Mouse (Mus musculus) effector memory CD4-positive, alpha-beta T cell, adult 7 months (primary cell): ENCODE data around the gene Taf7l. TPM values are rescaled to one million over a fixed set of nuclear protein-coding genes. Genes with fewer than 3 reads are reported as not detected.

ENCODE experiments used
- polyA plus RNA-seq: library from polyadenylated mRNA; unstranded; fragments of 100-300 nt; shearing (Covaris generic); gene quantifications from one replicate; pipeline ENCODE4 v1.2.1, GENCODE M21; 2017

The Taf7l gene
- not detected for polyA plus RNA-seq

GRCm38 (mm10) chrX:134476290-134476689 is at the start of gene Taf7l:
Taf7l (minus strand) TSS chrX:134476490.

Other genes with a start within 250 kb of the Taf7l start
- 22.3 TPM for gene Trmt2b, start 199.5 kb downstream of the Taf7l start, polyA plus RNA-seq
- gene Tmem35a, start 181.3 kb downstream of the Taf7l start, polyA plus RNA-seq = not detected
- gene Cenpi, start 168.4 kb downstream of the Taf7l start, polyA plus RNA-seq = 0.69 TPM
- not detected for gene Drp2, start 71.9 kb downstream of the Taf7l start, polyA plus RNA-seq
- 18.8 TPM for gene Timm8a1, start 65.4 kb upstream of the Taf7l start, polyA plus RNA-seq
- not detected for gene Btk, start 107.1 kb upstream of the Taf7l start, polyA plus RNA-seq
- gene Rpl36a, start 109.2 kb upstream of the Taf7l start, polyA plus RNA-seq = 246 TPM
- gene Gla, start 124.6 kb upstream of the Taf7l start, polyA plus RNA-seq = 17.8 TPM
- 166 TPM for gene Hnrnph2, start 124.7 kb upstream of the Taf7l start, polyA plus RNA-seq
- gene Armcx4, start 210.0 kb upstream of the Taf7l start, polyA plus RNA-seq = not detected
- not detected for gene Armcx1, start 241.5 kb upstream of the Taf7l start, polyA plus RNA-seq